9 mouse cellular contexts compared by ENCODE assay signal in genomic region chr13:75088597-75088996, GRCm38 (mm10). TPM values are rescaled to one million over a fixed set of nuclear protein-coding genes. Genes with fewer than 3 reads are reported as not detected.
DNase-seq lines count a peak whose midpoint lies in the region; ATAC-seq and TF ChIP-seq lines count a peak whose summit lies in the region.
"Had no signal": no experiment of that assay in that cellular context is flagged by ENCODE, and none has a peak within 500 bp of the region (broad histone marks: within the 10 kb centered on the region; RNA-seq: fewer than 3 reads in every experiment).

No protein-coding gene starts in this region.

- peaks cover 19% of the 10 kb centered on the region for H3K27me3 ChIP-seq in heart, postnatal 0 days (ENCODE audit: control insufficient read depth, insufficient read depth, low read length)
- H3K27me3 ChIP-seq in heart, adult 2 months (ENCODE audit: control insufficient read depth, insufficient read depth, low read length), result no peaks in the 10 kb centered on the region
- peaks cover 28% of the 10 kb centered on the region for H3K27me3 ChIP-seq in limb, embryonic 10.5 days (ENCODE audit: low read depth, poor library complexity, severe bottlenecking)

- TF ChIP-seq EP300 in heart, postnatal 0 days (IDR thresholded peaks at IDR 0.05; ENCODE audit: low read depth), result no peak
- TF ChIP-seq EP300 in heart, adult 2 months (IDR thresholded peaks at IDR 0.05; ENCODE audit: insufficient read depth, low read depth, low read length), result no peak

- H3K4me2 ChIP-seq in heart, postnatal 0 days (ENCODE audit: low read depth, low read length), result no peak overlapping the region

- no peaks in the 10 kb centered on the region for H3K4me1 ChIP-seq in heart, postnatal 0 days (ENCODE audit: control insufficient read depth, insufficient read depth)
- no peaks in the 10 kb centered on the region; the same call in 1 of the 2 replicates for H3K4me1 ChIP-seq in heart, adult 2 months (ENCODE audit: control insufficient read depth, insufficient read depth, low read length)
- H3K4me1 ChIP-seq in limb, embryonic 10.5 days, result peaks cover 13% of the 10 kb centered on the region

- no peaks in the 10 kb centered on the region for H3K9me3 ChIP-seq in heart, postnatal 0 days (replicated peaks; ENCODE audit: control insufficient read depth, low read length)
- no peaks in the 10 kb centered on the region for H3K9me3 ChIP-seq in limb, embryonic 10.5 days (replicated peaks)

- no peaks in the 10 kb centered on the region for H3K36me3 ChIP-seq in heart, postnatal 0 days (replicated peaks; ENCODE audit: control insufficient read depth, insufficient read depth, low read length)
- H3K36me3 ChIP-seq in heart, adult 2 months (ENCODE audit: control insufficient read depth, insufficient read depth, low read length), result no peaks in the 10 kb centered on the region
- no peaks in the 10 kb centered on the region for H3K36me3 ChIP-seq in limb, embryonic 10.5 days

- H3K4me3 ChIP-seq in heart, postnatal 0 days (ENCODE audit: low read depth, low read length), result no peak overlapping the region
- H3K4me3 ChIP-seq in heart, adult 2 months, result no peak overlapping the region
- H3K4me3 ChIP-seq in limb, embryonic 10.5 days, result no peak overlapping the region

- 20% methylated on average over 6 of the region's 6 CpGs for WGBS in heart, postnatal 0 days
- WGBS in heart, adult 2 months, result 20% methylated on average over 6 of the region's 6 CpGs
- WGBS in limb, embryonic 10.5 days, result 23% methylated on average over 6 of the region's 6 CpGs

- H3K79me2 ChIP-seq in heart, adult 2 months (replicated peaks; ENCODE audit: control insufficient read depth, insufficient read depth, low read length), result no peaks in the 10 kb centered on the region

- ATAC-seq in heart, postnatal 0 days (ENCODE audit: insufficient read depth, low read depth), result no peak

- intact Hi-C loops in heart, adult 2 months (cut with DNase I), result no loop called here

- H3K27ac ChIP-seq in heart, postnatal 0 days (ENCODE audit: low read depth), result no peak overlapping the region
- no peak overlapping the region for H3K27ac ChIP-seq in heart, adult 2 months
- no peak overlapping the region for H3K27ac ChIP-seq in limb, embryonic 10.5 days

- peak; percentile 30 for DNase-seq in heart, postnatal 0 days (ENCODE audit: low spot score)
- no peak for DNase-seq in heart, adult 2 months
- DNase-seq in 416B (ENCODE audit: low read depth), result peak; percentile 5
- peak; percentile 81 for DNase-seq in embryo, embryonic 10 days (ENCODE audit: low spot score)
- DNase-seq in limb, embryonic 10.5 days (ENCODE audit: low spot score), result peak; percentile 57
- no peak for DNase-seq in thymus, postnatal 4 days
- DNase-seq in natural killer cell, adult 2 months (ENCODE audit: low spot score in 2 of 2), result no peak
- no peak for DNase-seq in spleen, adult 12 weeks (ENCODE audit: low spot score)
- DNase-seq: lung, postnatal 36 days had no signal

- no peak for TF ChIP-seq CTCF in heart, postnatal 0 days (IDR thresholded peaks at IDR 0.05; ENCODE audit: low read depth)
- TF ChIP-seq CTCF in heart, adult 2 months (IDR thresholded peaks at IDR 0.05), result no peak

- no peak overlapping the region for H3K9ac ChIP-seq in heart, postnatal 0 days (replicated peaks; ENCODE audit: low read depth, low read length)
- no peak overlapping the region for H3K9ac ChIP-seq in heart, adult 2 months (ENCODE audit: low read depth, low read length)

- TF ChIP-seq POLR2A in heart, adult 2 months (IDR thresholded peaks at IDR 0.05; ENCODE audit: insufficient read depth, low read depth, low read length), result no peak

RNA-seq across cellular contexts. Expression of gene Pcsk1, which starts 1.0 kb away (rescaled TPM):
- total RNA-seq in heart, postnatal 0 days (2014; rRNA removed; ENCODE audit: low replicate concordance), result 0.46 TPM in 1 of 2 replicates, not detected in the other
- 0.10 and 0.18 TPM in 2 replicates for polyA plus RNA-seq in heart, postnatal 0 days (2015; fragmentation: Nextera tagmentation; extraction: Ambion mirVana)
- under 1 TPM; 0.18 to 0.30 TPM for total RNA-seq in heart, adult 2 months (2021)
- polyA plus RNA-seq in heart, adult 2 months (2012; rRNA removed), result 0.06 and 0.10 TPM in 2 replicates
- polyA plus RNA-seq in limb, embryonic 10.5 days (2016; fragmentation: Nextera tagmentation; extraction: Ambion mirVana), result 0.10 and 0.23 TPM in 2 replicates

Comparison
In these comparisons a context has a peak if more than half of its experiments do, and no peak if none do; other contexts are left out.
1. DNase-seq: peak in heart, postnatal 0 days (single experiment), 416B (single experiment), embryo, embryonic 10 days (single experiment) and limb, embryonic 10.5 days (single experiment); none in heart, adult 2 months (0 of 2), thymus, postnatal 4 days (single experiment), natural killer cell, adult 2 months (0 of 2) and spleen, adult 12 weeks (single experiment).